Mouse (Mus musculus) midbrain, embryonic 15.5 days (tissue): ENCODE data around the gene Plekhf1. TPM values are rescaled to one million over a fixed set of nuclear protein-coding genes. Genes with fewer than 3 reads are reported as not detected.

Experiments used
- ATAC-seq: fragments of 200-750 bp; cut with Nextera tagmentation; replicated peaks from 2 replicates; pipeline ENCODE4 v1.8.0; 2017; ENCODE audit warnings: moderate TSS enrichment
- H3K27ac ChIP-seq: fragments of 300-500 bp; sonication (generic); 2 replicates; pipeline ENCODE4 v1.5.1; 2015; ENCODE audit warnings: mild to moderate bottlenecking, inconsistent platforms
- H3K27me3 ChIP-seq: fragments of 300-500 bp; sonication (generic); replicated peaks from 2 replicates; pipeline ENCODE4 v1.6.1; 2015; ENCODE audit warnings: inconsistent platforms
- H3K36me3 ChIP-seq: fragments of 300-500 bp; sonication (generic); replicated peaks from 2 replicates; pipeline ENCODE4 v1.6.1; 2015; ENCODE audit warnings: inconsistent platforms
- H3K4me1 ChIP-seq: fragments of 300-500 bp; sonication (generic); 2 replicates; pipeline ENCODE4 v1.6.1; 2015; ENCODE audit warnings: inconsistent platforms
- H3K4me2 ChIP-seq: fragments of 300-500 bp; sonication (generic); 2 replicates; pipeline ENCODE4 v1.6.1; 2015; ENCODE audit warnings: inconsistent platforms, mild to moderate bottlenecking, moderate library complexity
- H3K4me3 ChIP-seq: fragments of 300-500 bp; sonication (generic); 2 replicates; pipeline ENCODE4 v1.5.1; 2015; ENCODE audit warnings: mild to moderate bottlenecking, inconsistent platforms
- H3K9ac ChIP-seq: fragments of 300-500 bp; sonication (generic); 2 replicates; pipeline ENCODE4 v1.6.1; 2015; ENCODE audit warnings: mild to moderate bottlenecking, inconsistent platforms
- H3K9me3 ChIP-seq: fragments of 300-500 bp; sonication (generic); 2 replicates; pipeline ENCODE4 v1.6.1; 2016; ENCODE audit warnings: inconsistent platforms
- WGBS: fragments of 180-500 bp; shearing (Covaris S2); methylation state at CpG from one replicate; pipeline ENCODE4 v1.1.7; 2015; ENCODE audit warnings: mixed read lengths; 5-methylcytosine and 5-hydroxymethylcytosine counted together
- polyA plus RNA-seq: library from polyadenylated mRNA; unstranded; fragments of >200 nt; fragmentation: Nextera tagmentation; extraction: Ambion mirVana; gene quantifications from 2 replicates; pipeline ENCODE4 v1.2.1, GENCODE M21; 2015

The Plekhf1 gene
- polyA plus RNA-seq, 1 experiment from 2014 or later = 0.48 TPM

- no peak overlapping the region for H3K4me2 ChIP-seq
- WGBS = 75% methylated on average over 2 of the region's 2 CpGs
- no peaks in the 10 kb centered on the region for H3K9me3 ChIP-seq
- peaks cover 17% of the 10 kb centered on the region for H3K4me1 ChIP-seq
- ATAC-seq = no peak
- no peak overlapping the region for H3K4me3 ChIP-seq
- H3K27ac ChIP-seq = no peak overlapping the region
- H3K36me3 ChIP-seq = no peaks in the 10 kb centered on the region
- no peak overlapping the region for H3K9ac ChIP-seq
- no peaks in the 10 kb centered on the region for H3K27me3 ChIP-seq
Measured at GRCm38 (mm10) chr7:38181366-38181765, 46.5 kb downstream of the Plekhf1 start.

GRCm38 (mm10) chr7:38179896-38180295, 47.9 kb downstream of the Plekhf1 start:
- Histone ChIP-seq H3K4me1 (peaks cover 18% of the 10 kb centered on the region), H3K27ac (no peak overlapping the region), H3K36me3 (no peaks in the 10 kb centered on the region), H3K9me3 (no peaks in the 10 kb centered on the region), H3K4me2 (no peak overlapping the region), H3K9ac (no peak overlapping the region), H3K27me3 (no peaks in the 10 kb centered on the region), H3K4me3 (no peak overlapping the region)
- WGBS = 68% methylated on average over 3 of the region's 3 CpGs
- no peak for ATAC-seq

- no peak overlapping the region for H3K27ac ChIP-seq
- H3K4me1 ChIP-seq = peaks cover 14% of the 10 kb centered on the region; the same call in 1 of the 2 replicates
- no peak for ATAC-seq
- no peak overlapping the region for H3K4me2 ChIP-seq
- 81% methylated on average over 3 of the region's 3 CpGs for WGBS
- H3K9ac ChIP-seq = no peak overlapping the region
- H3K36me3 ChIP-seq = no peaks in the 10 kb centered on the region
- H3K27me3 ChIP-seq = no peaks in the 10 kb centered on the region
- no peaks in the 10 kb centered on the region for H3K9me3 ChIP-seq
- no peak overlapping the region for H3K4me3 ChIP-seq
Measured at GRCm38 (mm10) chr7:38176056-38176455, 51.8 kb downstream of the Plekhf1 start.

GRCm38 (mm10) chr7:38174321-38175148, 53.3 kb downstream of the Plekhf1 start:
- Histone ChIP-seq H3K27me3 (no peaks in the 10 kb centered on the region), H3K9ac (peak overlapping the region; percentile 42), H3K36me3 (no peaks in the 10 kb centered on the region), H3K4me1 (peaks cover 14% of the 10 kb centered on the region; the same call in 1 of the 2 replicates), H3K4me2 (peak overlapping the region; percentile 58), H3K9me3 (no peaks in the 10 kb centered on the region), H3K4me3 (peak overlapping the region; percentile 25), H3K27ac (peak overlapping the region; percentile 69)
- ATAC-seq = peak; percentile 84
- WGBS = 6% methylated on average over 31 of the region's 31 CpGs

- Histone ChIP-seq H3K9ac (peak overlapping the region; percentile 42; the same call in 1 of the 2 replicates), H3K4me1 (peaks cover 14% of the 10 kb centered on the region; the same call in 1 of the 2 replicates), H3K27ac (peak overlapping the region; percentile 69), H3K36me3 (no peaks in the 10 kb centered on the region), H3K9me3 (no peaks in the 10 kb centered on the region), H3K27me3 (no peaks in the 10 kb centered on the region), H3K4me2 (peak overlapping the region; percentile 58), H3K4me3 (peak overlapping the region; percentile 25)
- WGBS = 9% methylated on average over 14 of the region's 14 CpGs
- 0 out of 2 replicates have a peak, but pooled peaks have one; percentile 38 for ATAC-seq
Measured at GRCm38 (mm10) chr7:38173871-38174270, 53.9 kb downstream of the Plekhf1 start.

GRCm38 (mm10) chr7:38167724-38168141, 60.1 kb downstream of the Plekhf1 start:
- no peaks in the 10 kb centered on the region for H3K36me3 ChIP-seq
- 20% methylated on average over 11 of the region's 11 CpGs for WGBS
- peak; percentile 57; the same call in 1 of the 2 replicates for ATAC-seq

More at GRCm38 (mm10) chr7:38167724-38168141, 60.1 kb downstream of the Plekhf1 start:
- Histone ChIP-seq H3K4me3 (no peak overlapping the region), H3K4me1 (no peaks in the 10 kb centered on the region), H3K9me3 (no peaks in the 10 kb centered on the region), H3K27me3 (no peaks in the 10 kb centered on the region), H3K27ac (no peak overlapping the region), H3K4me2 (peak overlapping the region; percentile 15; the same call in 1 of the 2 replicates), H3K9ac (no peak overlapping the region)

Other genes with a start within 250 kb of the Plekhf1 start
- 34.3 and 35.1 TPM in 2 replicates for gene Uri1, start 204.5 kb downstream of the Plekhf1 start, polyA plus RNA-seq
- gene Ccne1, start 120.5 kb downstream of the Plekhf1 start, polyA plus RNA-seq = 11.6 and 13.2 TPM in 2 replicates
- gene 1600014C10Rik, start 44.8 kb downstream of the Plekhf1 start, polyA plus RNA-seq = 29.5 and 31.9 TPM in 2 replicates
- 74.5 and 77.4 TPM in 2 replicates for gene Pop4, start 43.4 kb upstream of the Plekhf1 start, polyA plus RNA-seq